Mouse (Mus musculus) kidney, adult 9 months (tissue): Measurements from ENCODE around the gene Smo.

Source experiments
- DNase-seq: peaks from one replicate; pipeline ENCODE4 v3.0.0; 2022

Smo gene

GRCm38 (mm10) chr6:29776542-29777237 is 41.4 kb downstream of the Smo start:
- no peak for DNase-seq

- DNase-seq, result peak; percentile 73
Observed at GRCm38 (mm10) chr6:29777238-29777555, 41.9 kb downstream of the Smo start.

DNA sequence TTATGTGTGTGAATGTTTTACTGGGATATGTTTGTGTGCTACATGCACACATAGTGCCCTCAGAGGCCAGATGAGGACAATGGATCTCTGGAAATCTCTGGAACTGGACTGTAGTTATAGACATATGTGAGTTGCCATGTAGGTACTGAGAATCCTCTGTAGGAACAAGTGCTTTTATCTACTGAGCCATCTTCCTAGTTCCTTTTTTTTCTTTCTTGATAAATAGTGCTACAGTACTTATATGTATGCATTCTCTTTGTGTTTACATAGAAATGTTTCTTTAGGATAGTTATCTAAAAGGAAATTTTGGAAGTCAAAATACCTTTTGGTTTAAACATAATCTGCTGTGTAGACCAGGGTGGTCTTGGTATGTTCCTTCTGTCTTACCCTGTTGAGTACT is 44.8 kb downstream of the Smo start:
- no peak for DNase-seq

DNA sequence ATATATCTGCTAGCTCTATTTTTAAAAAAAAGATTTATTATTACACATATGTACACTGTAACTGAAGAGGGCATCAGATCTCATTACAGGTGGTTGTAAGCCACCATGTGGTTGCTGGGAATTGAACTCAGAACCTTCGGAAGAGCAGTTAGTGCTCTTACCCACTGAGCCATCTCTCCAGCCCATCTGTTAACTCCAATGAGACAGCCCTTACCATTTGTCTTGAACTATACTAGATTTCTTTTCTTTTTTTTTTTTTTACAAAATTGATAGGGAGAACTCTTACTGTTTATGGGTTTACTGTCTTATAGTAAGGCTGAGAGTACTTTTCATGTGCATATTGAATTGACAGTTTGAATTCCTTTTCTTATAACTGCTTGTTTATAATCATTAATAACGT is 45.3 kb downstream of the Smo start:
- no peak for DNase-seq

GRCm38 (mm10) chr6:29782239-29782638 is 46.9 kb downstream of the Smo start:
- DNase-seq, result no peak

DNA sequence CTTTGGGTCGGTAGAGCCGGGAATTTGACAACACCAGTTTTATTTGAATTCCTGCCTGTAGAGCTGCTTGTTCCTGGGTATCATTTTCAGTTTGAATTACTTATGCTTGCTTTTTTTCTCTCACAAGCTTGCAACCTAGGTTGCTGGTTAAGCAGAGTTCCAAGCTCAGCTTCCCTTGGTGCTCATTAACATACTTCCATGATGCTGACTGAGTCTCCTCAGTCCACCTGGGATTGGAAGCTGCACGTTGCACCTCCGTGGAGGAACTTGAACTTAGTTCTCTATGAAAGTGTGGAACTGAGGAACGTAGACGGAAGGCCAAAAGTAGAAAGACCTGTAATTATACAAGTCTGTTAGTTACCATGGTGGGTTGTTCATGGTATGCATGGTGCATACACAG is 48.7 kb downstream of the Smo start:
- peak; percentile 57 for DNase-seq

DNA sequence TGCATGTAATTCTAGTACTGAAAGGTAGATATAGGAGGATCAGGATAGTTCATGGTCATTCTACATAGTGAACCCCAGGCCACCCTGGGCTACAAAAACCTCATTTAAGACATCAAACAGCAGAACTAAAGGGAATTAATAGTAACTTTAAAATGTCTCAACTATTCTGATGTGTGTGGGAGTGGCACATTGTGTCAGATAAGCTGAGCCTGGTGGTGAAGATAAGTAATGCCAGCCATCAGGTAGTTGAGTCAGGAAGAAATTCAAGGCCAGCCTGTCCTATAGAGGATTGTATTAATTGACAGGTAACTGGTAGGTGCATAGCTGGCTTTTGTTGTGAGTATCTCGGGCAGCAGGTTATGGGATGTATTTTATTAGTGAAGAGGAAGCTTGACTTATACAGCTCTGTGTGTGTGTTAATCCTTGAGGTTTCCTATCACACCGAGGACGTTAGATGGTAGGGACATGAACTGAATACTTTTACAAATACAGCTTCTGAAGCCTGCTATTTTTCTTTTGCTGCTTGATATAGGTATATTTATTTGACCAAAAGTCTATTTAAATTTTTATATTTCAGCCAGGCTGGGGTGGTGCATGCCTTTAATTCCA is 49.2 kb downstream of the Smo start:
- DNase-seq, result no peak

DNA sequence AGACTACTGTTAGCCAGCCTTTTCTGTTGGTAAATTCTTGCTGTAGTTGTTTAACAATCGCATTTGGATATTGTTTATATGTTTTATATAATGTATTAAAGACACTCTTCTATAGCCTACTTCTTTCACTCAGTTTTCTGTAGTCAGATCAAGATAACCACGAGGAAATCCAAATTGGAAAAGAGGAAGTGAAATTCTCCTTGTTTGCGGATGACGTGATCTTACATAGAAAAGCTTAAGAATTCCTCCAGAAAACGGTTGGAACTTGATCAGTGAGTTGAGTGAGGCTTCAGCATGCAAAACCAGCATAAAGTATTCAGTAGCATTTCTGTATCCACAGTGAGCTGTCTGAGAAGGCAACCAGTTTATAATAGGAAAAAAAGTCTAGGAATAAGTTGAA is 50.5 kb downstream of the Smo start:
- no peak for DNase-seq

DNA sequence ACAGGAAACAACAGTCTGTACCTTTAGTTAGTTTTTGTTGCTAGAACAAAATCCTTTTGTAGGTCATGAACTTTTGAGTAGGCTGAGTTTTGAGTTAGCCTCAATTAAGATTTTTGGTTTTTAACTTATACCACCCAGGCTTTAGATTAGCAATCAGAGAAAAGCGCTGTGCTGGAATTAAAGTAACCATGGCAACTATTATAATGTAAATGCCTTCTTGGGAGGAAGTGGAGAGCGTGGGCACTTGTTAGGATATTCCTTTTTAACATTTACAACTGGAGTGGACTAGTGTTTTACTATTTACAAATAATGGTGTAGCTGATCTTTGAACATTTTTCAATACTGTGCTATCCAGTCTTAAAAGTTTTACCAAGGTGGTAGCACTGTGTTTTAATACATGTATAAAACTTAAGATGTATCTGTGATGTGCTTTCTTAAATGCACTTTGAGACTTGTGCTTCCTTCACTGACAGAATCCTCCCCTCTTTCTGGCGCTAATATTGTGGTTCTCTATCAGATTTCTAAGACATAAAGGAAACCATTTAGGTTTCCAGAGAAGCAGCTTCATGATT is 53.6 kb downstream of the Smo start:
- DNase-seq, result no peak

DNA sequence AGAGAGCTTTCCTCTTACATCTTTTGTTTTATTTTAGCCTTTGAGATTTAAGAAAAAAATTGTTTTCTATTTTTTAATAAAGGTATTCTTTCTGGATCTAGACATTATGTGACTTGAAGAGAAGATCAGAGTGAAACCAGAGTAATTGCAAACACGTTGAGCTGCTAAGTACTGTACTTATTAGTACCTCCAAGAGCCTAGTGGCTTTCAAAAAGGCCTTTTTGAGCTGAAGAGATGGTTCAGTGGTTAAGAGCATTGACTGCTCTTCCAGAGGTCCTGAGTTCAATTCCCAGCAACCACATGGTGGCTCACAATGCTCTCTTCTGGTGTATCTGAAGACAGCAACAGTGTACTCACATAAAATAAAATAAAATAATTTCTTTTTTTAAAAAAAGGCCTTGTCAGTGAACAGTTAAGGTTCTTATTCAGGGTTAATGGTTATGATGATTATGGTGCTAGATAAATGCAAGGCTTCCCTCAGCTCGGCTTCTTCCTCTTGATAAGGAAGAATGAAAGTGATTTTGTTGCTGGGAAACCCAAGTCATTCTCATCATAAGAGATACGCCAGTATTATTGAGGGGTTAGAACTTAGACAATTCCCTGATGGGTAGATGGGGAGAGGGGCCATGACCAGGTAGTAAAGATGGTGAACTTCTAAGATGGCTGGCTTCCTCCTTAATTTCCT is 54.9 kb downstream of the Smo start:
- DNase-seq, result no peak

DNA sequence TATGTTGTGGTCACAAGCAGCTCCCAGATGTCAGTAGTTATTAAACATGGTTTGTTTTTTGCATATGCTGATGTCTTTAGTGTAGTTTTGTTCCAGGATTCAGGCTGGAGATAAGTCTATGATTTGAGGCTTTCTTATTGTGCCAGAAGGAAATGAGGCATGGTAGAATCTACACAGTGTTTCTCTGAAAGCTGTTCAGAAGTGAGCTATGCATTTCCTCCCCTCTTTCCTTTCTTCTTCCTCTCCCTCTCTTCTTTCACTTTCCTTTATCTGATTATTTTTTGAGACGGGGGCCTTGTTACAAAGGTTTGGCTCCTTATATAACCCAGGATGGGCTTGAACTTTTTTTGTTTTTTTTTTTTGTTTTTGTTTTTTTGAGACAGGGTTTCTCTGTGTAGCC is 58.2 kb downstream of the Smo start:
- no peak for DNase-seq

DNA sequence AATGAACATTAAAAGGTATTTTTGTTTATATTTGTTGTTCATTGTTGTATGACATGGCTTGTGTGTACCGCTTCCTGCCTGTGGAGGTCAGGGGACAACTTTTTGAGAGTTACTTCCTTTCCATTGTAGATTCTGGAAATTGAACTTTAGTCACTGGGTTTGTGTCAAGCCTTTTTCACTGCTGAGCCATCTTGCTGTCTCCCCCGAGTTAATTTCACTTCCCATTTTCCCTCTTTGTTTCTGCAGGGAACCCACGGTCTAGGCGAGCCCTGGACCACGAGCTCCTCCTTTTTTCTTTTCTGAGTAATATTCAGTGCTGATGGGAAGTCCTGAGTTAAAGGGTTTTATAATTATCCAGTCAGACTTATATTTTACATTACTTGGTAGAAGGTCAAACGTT is 59.3 kb downstream of the Smo start:
- no peak for DNase-seq

DNA sequence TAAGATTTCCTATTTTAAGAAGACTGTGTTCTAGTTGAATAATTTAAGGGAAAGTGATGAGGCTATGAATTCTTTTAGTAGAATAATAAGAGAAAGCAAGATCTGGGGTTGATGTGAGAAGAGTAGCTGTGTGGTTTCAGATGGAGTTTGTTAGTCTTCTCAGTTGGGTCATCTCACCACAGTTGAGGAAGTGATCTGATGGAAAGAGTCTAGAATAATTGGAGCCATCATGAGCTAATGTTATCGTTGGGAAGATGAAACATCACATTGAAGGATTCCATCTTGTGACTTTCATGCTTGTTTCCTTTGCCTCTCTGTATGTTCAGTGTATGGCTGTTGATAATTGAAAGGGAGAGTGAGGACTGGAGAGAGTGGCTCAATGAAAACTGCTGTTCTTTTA is 67.7 kb downstream of the Smo start:
- DNase-seq, result no peak

- DNase-seq, result peak; percentile 81
Observed at GRCm38 (mm10) chr6:29804006-29804405, 68.7 kb downstream of the Smo start.

DNA sequence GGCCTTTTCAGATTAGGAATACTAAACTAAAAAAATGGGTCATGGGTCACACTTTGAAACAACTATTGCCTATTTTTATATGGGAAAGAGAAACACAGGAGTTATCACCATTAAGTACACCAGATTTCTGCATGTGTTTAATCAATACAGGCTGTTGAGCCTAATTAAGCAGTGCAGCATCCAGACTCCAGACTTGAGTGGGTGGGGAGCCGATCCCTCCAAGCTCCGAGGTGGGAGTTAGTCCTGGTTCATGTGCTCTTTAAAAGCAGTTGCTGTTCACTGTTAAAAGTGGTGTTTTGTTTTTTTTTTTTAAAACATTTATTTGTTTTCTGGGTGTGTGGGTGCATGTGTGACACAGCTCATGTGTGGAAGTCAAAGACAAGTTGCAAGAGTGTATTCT is 70.1 kb downstream of the Smo start:
- DNase-seq, result no peak
